Mouse (Mus musculus) bone marrow, adult 2 months (tissue): ENCODE data around the gene Dlg2.

Experiments
- CTCF ChIP-seq: fragments of 200-500 bp; IDR thresholded peaks from 2 replicates; pipeline ENCODE4 v1.5.1; 2011; ENCODE audit warnings: low read length, control low read depth; ENCODE audit not compliant: control insufficient read depth, insufficient read depth
- POLR2A ChIP-seq: fragments of 200-500 bp; IDR thresholded peaks from 2 replicates; pipeline ENCODE4 v1.6.1; 2011; ENCODE audit warnings: low read depth, mild to moderate bottlenecking, control low read depth, low read length, borderline replicate concordance; ENCODE audit not compliant: control insufficient read depth

DNA sequence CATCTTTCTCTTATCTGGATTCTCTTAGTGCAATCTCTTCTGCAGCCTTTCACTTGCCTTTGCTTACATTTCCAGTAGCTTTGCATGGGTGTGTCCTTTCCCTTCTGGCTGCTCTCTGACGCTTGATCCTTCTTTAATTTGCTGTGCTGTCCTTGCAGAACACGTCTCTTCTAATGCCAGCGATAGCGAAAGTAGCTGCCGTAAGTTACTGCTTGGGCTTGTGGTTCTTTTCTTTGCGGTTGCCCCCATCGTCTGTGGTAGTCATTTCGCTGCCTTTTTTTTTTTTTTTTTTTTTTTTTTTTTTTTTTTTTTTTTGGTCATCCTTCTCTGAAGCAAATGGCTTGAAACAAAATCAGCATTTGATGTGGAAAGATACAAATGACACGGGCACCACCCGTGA is 1944.0 kb downstream of the Dlg2 start:
- TF ChIP-seq POLR2A, result no peak
- TF ChIP-seq CTCF, result no peak
